Mouse (Mus musculus): Measurements from ENCODE around the gene Gm12184. TPM values are rescaled to one million over a fixed set of nuclear protein-coding genes. Genes with fewer than 3 reads are reported as not detected.
"Not testable (repeated sequence)": the region's sequence is repeated elsewhere in the genome, so short reads cannot be mapped to it uniquely, and the experiment has no call there.

The Gm12184 gene
- polyA plus RNA-seq, 1 experiment from 2014 or later, result 3.0 TPM

DNA sequence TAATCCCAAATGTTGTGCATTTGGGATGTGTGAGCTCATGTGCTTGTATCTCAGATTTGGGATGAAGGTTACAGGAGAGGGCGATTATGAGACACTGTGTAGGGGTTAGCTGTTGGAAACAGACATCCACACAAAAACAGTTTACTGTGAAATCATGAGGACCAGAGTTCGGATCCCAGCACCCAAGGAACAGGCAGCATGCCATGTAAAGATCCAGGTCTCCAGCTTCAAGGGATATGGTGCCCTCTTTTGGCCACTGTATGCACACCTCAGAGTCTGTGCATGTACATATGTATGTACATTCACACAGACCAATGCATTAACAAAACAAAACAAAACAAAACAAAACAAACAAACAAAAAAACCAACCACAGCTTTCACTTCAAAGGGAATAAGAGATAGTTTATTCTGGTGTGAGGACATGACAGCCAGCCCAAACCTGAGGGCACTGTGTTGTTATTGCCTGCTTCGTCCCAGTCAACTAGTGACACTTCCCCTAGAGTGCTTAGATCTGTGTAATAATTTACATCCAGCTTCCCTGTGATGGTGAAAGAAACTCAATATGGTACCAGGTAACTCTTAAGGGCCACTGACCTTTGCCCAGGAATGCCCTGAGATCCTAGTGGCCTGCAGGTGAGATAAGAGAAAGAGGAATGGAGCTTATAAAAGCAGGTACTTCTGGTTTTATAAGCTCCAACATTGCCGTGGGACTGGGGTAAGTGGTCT is 25.0 kb upstream of the Gm12184 start:
- no peak for ATAC-seq (ENCODE audit: low read depth)
- no peaks in the 10 kb centered on the region for H3K36me3 ChIP-seq (ENCODE audit: control insufficient read depth, insufficient read depth, low read length)
- H3K27ac ChIP-seq (ENCODE audit: low read depth, low read length), result no peak overlapping the region
- no peak overlapping the region for H3K4me2 ChIP-seq (ENCODE audit: low read depth, low read length)
- WGBS, result 84% methylated on average over 4 of the region's 4 CpGs
- H3K4me3 ChIP-seq (ENCODE audit: low read depth, low read length), result no peak overlapping the region
- no peaks in the 10 kb centered on the region for H3K27me3 ChIP-seq (ENCODE audit: control insufficient read depth, insufficient read depth, low read length)
- H3K9ac ChIP-seq (replicated peaks; ENCODE audit: low read depth, low read length), result no peak overlapping the region
- H3K4me1 ChIP-seq (ENCODE audit: control insufficient read depth, insufficient read depth, low read length), result peaks cover 14% of the 10 kb centered on the region
- no peaks in the 10 kb centered on the region for H3K9me3 ChIP-seq (ENCODE audit: control insufficient read depth, low read length)

- H3K27ac ChIP-seq (ENCODE audit: low read depth, low read length), result no peak overlapping the region
- no peak for ATAC-seq (ENCODE audit: low read depth)
- no peak overlapping the region for H3K4me2 ChIP-seq (ENCODE audit: low read depth, low read length)
- no peak overlapping the region for H3K9ac ChIP-seq (replicated peaks; ENCODE audit: low read depth, low read length)
- 62% methylated on average over 2 of the region's 2 CpGs for WGBS
- H3K9me3 ChIP-seq (ENCODE audit: control insufficient read depth, low read length), result no peaks in the 10 kb centered on the region
- H3K36me3 ChIP-seq (ENCODE audit: control insufficient read depth, insufficient read depth, low read length), result no peaks in the 10 kb centered on the region
- H3K4me3 ChIP-seq (ENCODE audit: low read depth, low read length), result no peak overlapping the region
- H3K27me3 ChIP-seq (ENCODE audit: control insufficient read depth, insufficient read depth, low read length), result no peaks in the 10 kb centered on the region
- peaks cover 14% of the 10 kb centered on the region for H3K4me1 ChIP-seq (ENCODE audit: control insufficient read depth, insufficient read depth, low read length)
These were observed 23.8 kb upstream of the Gm12184 start for GRCm38 (mm10) chr11:48850240-48850639.

DNA sequence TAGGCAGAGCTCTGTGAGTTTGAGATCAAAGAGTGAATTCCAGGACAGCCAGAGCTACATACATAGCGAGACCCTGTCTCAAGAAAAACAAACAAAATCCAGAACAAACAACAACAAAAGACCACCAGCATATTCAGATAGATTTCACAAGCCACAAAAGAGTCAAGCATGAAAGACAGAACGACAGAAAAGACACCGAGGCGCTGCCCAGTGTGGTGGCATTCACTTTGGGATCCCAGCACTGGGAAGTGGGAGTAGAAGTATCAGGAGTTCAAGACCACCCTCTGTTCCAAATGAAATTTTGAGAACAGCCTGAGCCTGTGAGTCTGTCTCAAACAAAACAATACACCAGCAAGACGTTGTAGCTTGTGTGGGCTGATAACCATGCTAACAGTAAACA is 20.4 kb upstream of the Gm12184 start:
- H3K4me1 ChIP-seq (ENCODE audit: control insufficient read depth, insufficient read depth, low read length), result no peaks in the 10 kb centered on the region
- no peaks in the 10 kb centered on the region for H3K36me3 ChIP-seq (ENCODE audit: control insufficient read depth, insufficient read depth, low read length)
- H3K4me2 ChIP-seq (ENCODE audit: low read depth, low read length), result no peak overlapping the region
- H3K27ac ChIP-seq (ENCODE audit: low read depth, low read length), result no peak overlapping the region
- H3K27me3 ChIP-seq (ENCODE audit: control insufficient read depth, insufficient read depth, low read length), result no peaks in the 10 kb centered on the region
- no peak overlapping the region for H3K9ac ChIP-seq (replicated peaks; ENCODE audit: low read depth, low read length)
- ATAC-seq (ENCODE audit: low read depth), result no peak
- no peak overlapping the region for H3K4me3 ChIP-seq (ENCODE audit: low read depth, low read length)
- no peaks in the 10 kb centered on the region for H3K9me3 ChIP-seq (ENCODE audit: control insufficient read depth, low read length)
- 61% methylated on average over 5 of the region's 5 CpGs for WGBS

DNA sequence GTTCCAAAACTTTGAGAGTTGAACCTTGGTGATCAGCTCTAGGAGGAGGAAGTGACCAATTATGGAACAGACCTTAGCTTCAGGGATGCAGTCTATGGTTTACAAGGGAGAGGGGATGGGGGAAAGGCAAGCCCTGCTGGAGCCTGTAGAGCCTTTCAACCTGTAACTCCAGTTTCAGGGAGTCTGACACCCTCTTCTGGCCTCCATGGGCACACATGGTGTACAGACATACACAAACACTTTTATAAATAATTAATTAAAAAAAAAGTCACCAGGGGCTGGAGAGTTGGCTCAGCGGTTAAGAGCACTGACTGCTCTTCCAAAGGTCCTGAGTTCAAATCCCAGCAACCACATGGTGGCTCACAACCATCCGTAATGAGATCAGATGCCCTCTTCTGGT is 19.9 kb upstream of the Gm12184 start:
- H3K4me3 ChIP-seq (ENCODE audit: low read depth, low read length); H3K9me3 ChIP-seq (ENCODE audit: control insufficient read depth, low read length); H3K36me3 ChIP-seq (ENCODE audit: control insufficient read depth, insufficient read depth, low read length); H3K4me1 ChIP-seq (ENCODE audit: control insufficient read depth, insufficient read depth, low read length); H3K27ac ChIP-seq (ENCODE audit: low read depth, low read length); H3K4me2 ChIP-seq (ENCODE audit: low read depth, low read length); ATAC-seq (ENCODE audit: low read depth); H3K9ac ChIP-seq (replicated peaks; ENCODE audit: low read depth, low read length); H3K27me3 ChIP-seq (ENCODE audit: control insufficient read depth, insufficient read depth, low read length): not testable (repeated sequence)
- WGBS, result 79% methylated on average over 2 of the region's 2 CpGs

- WGBS, result 34% methylated on average over 13 of the region's 13 CpGs
These were observed 18.9 kb upstream of the Gm12184 start for GRCm38 (mm10) chr11:48845244-48845815.

DNA sequence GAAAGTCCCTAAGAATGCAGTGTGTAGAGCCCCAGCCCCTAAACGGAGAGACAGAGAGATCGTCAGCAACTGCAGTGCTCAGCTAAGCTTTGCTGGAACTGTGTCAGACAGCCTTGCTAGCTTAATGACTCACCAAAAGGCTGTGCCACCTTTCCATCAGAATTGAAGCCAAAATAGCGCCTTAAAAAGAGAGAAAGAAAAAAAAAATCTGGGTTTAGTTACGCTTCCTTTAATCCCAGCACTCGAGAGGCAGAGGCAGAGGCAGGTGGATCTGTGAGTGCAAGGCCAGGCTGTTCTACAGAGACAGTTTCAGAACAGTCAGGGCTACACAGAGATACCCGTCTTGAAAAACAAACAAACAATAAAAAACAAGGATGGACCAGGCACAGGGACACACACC is 17.9 kb upstream of the Gm12184 start:
- Histone ChIP-seq H3K4me2 (ENCODE audit: low read depth, low read length) (no peak overlapping the region), H3K36me3 (ENCODE audit: control insufficient read depth, insufficient read depth, low read length) (no peaks in the 10 kb centered on the region), H3K9ac (replicated peaks; ENCODE audit: low read depth, low read length) (no peak overlapping the region), H3K4me1 (ENCODE audit: control insufficient read depth, insufficient read depth, low read length) (no peaks in the 10 kb centered on the region), H3K9me3 (ENCODE audit: control insufficient read depth, low read length) (no peaks in the 10 kb centered on the region), H3K4me3 (ENCODE audit: low read depth, low read length) (no peak overlapping the region), H3K27me3 (ENCODE audit: control insufficient read depth, insufficient read depth, low read length) (no peaks in the 10 kb centered on the region), H3K27ac (ENCODE audit: low read depth, low read length) (no peak overlapping the region)
- no peak for ATAC-seq (ENCODE audit: low read depth)
- WGBS, result 61% methylated on average over 6 of the region's 6 CpGs

More at GRCm38 (mm10) chr11:48845244-48845815, 18.9 kb upstream of the Gm12184 start:
- no peak for ATAC-seq (ENCODE audit: low read depth)
- H3K27ac ChIP-seq (ENCODE audit: low read depth, low read length), result no peak overlapping the region
- no peaks in the 10 kb centered on the region for H3K36me3 ChIP-seq (ENCODE audit: control insufficient read depth, insufficient read depth, low read length)
- no peak overlapping the region for H3K4me3 ChIP-seq (ENCODE audit: low read depth, low read length)
- no peaks in the 10 kb centered on the region for H3K27me3 ChIP-seq (ENCODE audit: control insufficient read depth, insufficient read depth, low read length)
- H3K4me2 ChIP-seq (ENCODE audit: low read depth, low read length), result no peak overlapping the region
- H3K4me1 ChIP-seq (ENCODE audit: control insufficient read depth, insufficient read depth, low read length), result no peaks in the 10 kb centered on the region
- H3K9ac ChIP-seq (replicated peaks; ENCODE audit: low read depth, low read length), result no peak overlapping the region
- no peaks in the 10 kb centered on the region for H3K9me3 ChIP-seq (ENCODE audit: control insufficient read depth, low read length)

DNA sequence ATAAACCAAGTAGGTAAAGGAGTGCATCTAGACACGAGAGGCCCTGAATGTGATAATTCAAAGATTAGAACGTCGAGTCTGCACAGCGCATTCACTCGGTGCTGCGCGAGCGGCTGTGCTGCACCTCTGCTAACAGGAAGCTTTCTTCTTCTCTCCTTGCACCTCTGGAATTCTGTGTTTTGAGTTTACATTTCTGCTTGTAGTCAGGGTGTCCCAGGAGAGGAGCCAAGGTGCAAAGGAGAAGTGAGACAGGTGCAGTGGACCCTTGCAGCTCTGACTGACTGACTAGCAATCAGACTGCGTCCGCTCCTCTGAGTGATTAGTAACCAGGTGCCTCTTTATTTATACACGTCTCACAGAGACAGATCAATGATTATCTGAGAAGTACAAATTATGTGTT is 16.7 kb upstream of the Gm12184 start:
- no peak overlapping the region for H3K4me3 ChIP-seq (ENCODE audit: low read depth, low read length)
- no peaks in the 10 kb centered on the region for H3K27me3 ChIP-seq (ENCODE audit: control insufficient read depth, insufficient read depth, low read length)
- 87% methylated on average over 11 of the region's 11 CpGs for WGBS
- no peaks in the 10 kb centered on the region for H3K9me3 ChIP-seq (ENCODE audit: control insufficient read depth, low read length)
- no peak overlapping the region for H3K9ac ChIP-seq (replicated peaks; ENCODE audit: low read depth, low read length)
- no peak for ATAC-seq (ENCODE audit: low read depth)
- H3K4me2 ChIP-seq (ENCODE audit: low read depth, low read length), result no peak overlapping the region
- no peaks in the 10 kb centered on the region for H3K4me1 ChIP-seq (ENCODE audit: control insufficient read depth, insufficient read depth, low read length)
- H3K36me3 ChIP-seq (ENCODE audit: control insufficient read depth, insufficient read depth, low read length), result no peaks in the 10 kb centered on the region
- no peak overlapping the region for H3K27ac ChIP-seq (ENCODE audit: low read depth, low read length)

GRCm38 (mm10) chr11:48842378-48842792 is 15.9 kb upstream of the Gm12184 start:
- H3K27me3 ChIP-seq (ENCODE audit: control insufficient read depth, insufficient read depth, low read length), result peaks cover 2% of the 10 kb centered on the region; the same call in 1 of the 2 replicates
- no peak overlapping the region for H3K27ac ChIP-seq (ENCODE audit: low read depth, low read length)
- no peaks in the 10 kb centered on the region for H3K4me1 ChIP-seq (ENCODE audit: control insufficient read depth, insufficient read depth, low read length)
- no peaks in the 10 kb centered on the region for H3K36me3 ChIP-seq (ENCODE audit: control insufficient read depth, insufficient read depth, low read length)
- WGBS, result 75% methylated on average over 4 of the region's 4 CpGs
- no peak for ATAC-seq (ENCODE audit: low read depth)
- no peak overlapping the region for H3K9ac ChIP-seq (replicated peaks; ENCODE audit: low read depth, low read length)
- no peak overlapping the region for H3K4me2 ChIP-seq (ENCODE audit: low read depth, low read length)
- H3K9me3 ChIP-seq (ENCODE audit: control insufficient read depth, low read length), result no peaks in the 10 kb centered on the region
- no peak overlapping the region for H3K4me3 ChIP-seq (ENCODE audit: low read depth, low read length)

GRCm38 (mm10) chr11:48841213-48841612 is 14.8 kb upstream of the Gm12184 start:
- ATAC-seq (ENCODE audit: low read depth), result no peak
- H3K9ac ChIP-seq (replicated peaks; ENCODE audit: low read depth, low read length), result no peak overlapping the region
- no peaks in the 10 kb centered on the region for H3K9me3 ChIP-seq (ENCODE audit: control insufficient read depth, low read length)
- H3K4me2 ChIP-seq (ENCODE audit: low read depth, low read length), result no peak overlapping the region
- H3K27me3 ChIP-seq (ENCODE audit: control insufficient read depth, insufficient read depth, low read length), result peaks cover 2% of the 10 kb centered on the region; the same call in 1 of the 2 replicates
- H3K27ac ChIP-seq (ENCODE audit: low read depth, low read length), result no peak overlapping the region
- no peaks in the 10 kb centered on the region for H3K4me1 ChIP-seq (ENCODE audit: control insufficient read depth, insufficient read depth, low read length)
- WGBS, result 80% methylated on average over 5 of the region's 5 CpGs
- no peak overlapping the region for H3K4me3 ChIP-seq (ENCODE audit: low read depth, low read length)
- no peaks in the 10 kb centered on the region for H3K36me3 ChIP-seq (ENCODE audit: control insufficient read depth, insufficient read depth, low read length)

Measured in neural tube, embryonic 14.5 days (tissue).